Mouse (Mus musculus) MEL (cell line): ENCODE measurements at regions not wholly inside any gene's neighbourhood (a gene's known extent, or its start where the extent isn't known, plus 50 kb on each side); places are given as distances from the start of the nearest gene placed in this dataset.

Experiments
- DNase-seq: peaks from one replicate; pipeline ENCODE4 v3.0.0; 2011; ENCODE audit warnings: low read depth, low spot score
- H3K27ac ChIP-seq: 2 replicates; pipeline ENCODE4 v1.5.1; 2012; ENCODE audit warnings: low read depth, mild to moderate bottlenecking, control low read depth, low read length, moderate library complexity; ENCODE audit not compliant: control insufficient read depth
- H3K27me3 ChIP-seq, 2 experiments: fragments of 150-350 bp in 1 of 2; sonication (generic) in 1 of 2; 2 replicates each; pipeline ENCODE4 v1.6.1; 2012; ENCODE audit warnings: low read length in 2 of 2, mild to moderate bottlenecking in 2 of 2, improper control_type of control experiment in 1 of 2, moderate library complexity in 1 of 2; ENCODE audit not compliant: insufficient read depth in 2 of 2, control insufficient read depth in 1 of 2
- H3K36me3 ChIP-seq, 2 experiments: 2 replicates each; pipeline ENCODE4 v1.6.1; 2012 to 2014; ENCODE audit warnings: low read length in 2 of 2, improper control_type of control experiment in 1 of 2, inconsistent platforms in 1 of 2, mild to moderate bottlenecking in 1 of 2; ENCODE audit not compliant: insufficient read depth in 2 of 2, control insufficient read depth in 1 of 2
- H3K4me1 ChIP-seq, 2 experiments: fragments of 150-350 bp in 1 of 2; sonication (generic) in 1 of 2; 2 replicates each; pipeline ENCODE4 v1.6.1; 2012; ENCODE audit warnings: low read length in 2 of 2, improper control_type of control experiment in 1 of 2, mild to moderate bottlenecking in 1 of 2; ENCODE audit not compliant: insufficient read depth in 2 of 2, control insufficient read depth in 1 of 2
- H3K4me3 ChIP-seq, 2 experiments: fragments of 150-350 bp in 1 of 2; sonication (generic) in 1 of 2; 2 replicates each; pipeline ENCODE4 v1.5.1; 2012; ENCODE audit warnings: low read depth in 2 of 2, low read length in 2 of 2, mild to moderate bottlenecking in 2 of 2, moderate library complexity in 2 of 2, control low read depth in 1 of 2, improper control_type of control experiment in 1 of 2; ENCODE audit not compliant: control insufficient read depth in 1 of 2, insufficient read depth in 1 of 2
- H3K79me2 ChIP-seq: 2 replicates; pipeline ENCODE4 v1.6.1; 2012; ENCODE audit warnings: mild to moderate bottlenecking, low read length, moderate library complexity; ENCODE audit not compliant: control insufficient read depth, poor library complexity, insufficient read depth
- H3K9ac ChIP-seq: 2 replicates; pipeline ENCODE4 v1.6.1; 2012; ENCODE audit warnings: low read depth, mild to moderate bottlenecking, control low read depth, low read length, moderate library complexity; ENCODE audit not compliant: control insufficient read depth, poor library complexity, severe bottlenecking
- H3K9me3 ChIP-seq: fragments of 150-350 bp; sonication (generic); replicated peaks from 2 replicates; pipeline ENCODE4 v1.6.1; 2012; ENCODE audit warnings: mild to moderate bottlenecking, low read length, improper control_type of control experiment, moderate library complexity; ENCODE audit not compliant: insufficient read depth
- CHD1 ChIP-seq: IDR thresholded peaks from 2 replicates; pipeline ENCODE4 v1.6.1; 2012; ENCODE audit warnings: low read depth, mild to moderate bottlenecking, inconsistent platforms, low read length, improper control_type of control experiment
- CTCF ChIP-seq, 3 experiments: IDR thresholded peaks in 2 of 3; conservative IDR thresholded peaks in 1 of 3; 2 replicates each; pipeline ENCODE4 v1.5.1; 2011 to 2012; ENCODE audit warnings: low read length in 3 of 3, low read depth in 2 of 3, mild to moderate bottlenecking in 2 of 3, improper control_type of control experiment in 1 of 3, inconsistent platforms in 1 of 3, mixed read lengths in 1 of 3, moderate library complexity in 1 of 3; ENCODE audit not compliant: control insufficient read depth in 1 of 3, insufficient read depth in 1 of 3, poor library complexity in 1 of 3, severe bottlenecking in 1 of 3
- EP300 ChIP-seq, 2 experiments: IDR thresholded peaks; 2 replicates each; pipeline ENCODE4 v1.6.1; 2011; ENCODE audit warnings: improper control_type of control experiment in 2 of 2, low read length in 2 of 2, low read depth in 1 of 2, mild to moderate bottlenecking in 1 of 2
- ETS1 ChIP-seq: IDR thresholded peaks from 2 replicates; pipeline ENCODE4 v1.6.1; 2012; ENCODE audit warnings: low read depth, mild to moderate bottlenecking, inconsistent platforms, low read length, improper control_type of control experiment, moderate library complexity
- GABPA ChIP-seq: IDR thresholded peaks from 2 replicates; pipeline ENCODE4 v1.6.1; 2012; ENCODE audit warnings: low read depth, mild to moderate bottlenecking, inconsistent platforms, low read length, improper control_type of control experiment, moderate library complexity
- GATA1 ChIP-seq: IDR thresholded peaks from 2 replicates; pipeline ENCODE4 v1.6.1; 2011; ENCODE audit warnings: low read depth, low read length, improper control_type of control experiment
- HCFC1 ChIP-seq: IDR thresholded peaks from 2 replicates; pipeline ENCODE4 v1.6.1; 2012; ENCODE audit warnings: low read depth, mild to moderate bottlenecking, inconsistent platforms, low read length, improper control_type of control experiment, moderate library complexity
- KAT2A ChIP-seq: conservative IDR thresholded peaks from 2 replicates; pipeline ENCODE4 v1.6.1; 2012; ENCODE audit warnings: low read depth, low read length, improper control_type of control experiment, inconsistent platforms
- MAFK ChIP-seq: IDR thresholded peaks from 2 replicates; pipeline ENCODE4 v1.6.1; 2011; ENCODE audit warnings: low read depth, mild to moderate bottlenecking, low read length, improper control_type of control experiment, borderline replicate concordance
- MXI1 ChIP-seq: IDR thresholded peaks from 2 replicates; pipeline ENCODE4 v1.6.1; 2011; ENCODE audit warnings: mild to moderate bottlenecking, low read depth, low read length, improper control_type of control experiment
- MYB ChIP-seq: IDR thresholded peaks from 2 replicates; pipeline ENCODE4 v1.6.1; 2011; ENCODE audit warnings: mild to moderate bottlenecking, low read depth, low read length, improper control_type of control experiment
- MYC ChIP-seq: IDR thresholded peaks from 2 replicates; pipeline ENCODE4 v1.6.1; 2011; ENCODE audit warnings: low read depth, mild to moderate bottlenecking, low read length, improper control_type of control experiment, moderate library complexity
- POLR2A ChIP-seq, 2 experiments: IDR thresholded peaks; 2 replicates each; pipeline ENCODE4 v1.6.1; 2011 to 2012; ENCODE audit warnings: low read length in 2 of 2, mild to moderate bottlenecking in 2 of 2, control low read depth in 1 of 2, improper control_type of control experiment in 1 of 2, low read depth in 1 of 2, moderate library complexity in 1 of 2; ENCODE audit not compliant: control insufficient read depth in 1 of 2, insufficient read depth in 1 of 2, poor library complexity in 1 of 2
- POLR2AphosphoS5 ChIP-seq: IDR thresholded peaks from 2 replicates; pipeline ENCODE4 v1.6.1; 2012; ENCODE audit warnings: low read depth, borderline replicate concordance, mild to moderate bottlenecking, inconsistent platforms, low read length, moderate library complexity, mixed read lengths
- SIN3A ChIP-seq: IDR thresholded peaks from 2 replicates; pipeline ENCODE4 v1.6.1; 2012; ENCODE audit warnings: low read length, improper control_type of control experiment, inconsistent platforms
- TBP ChIP-seq: IDR thresholded peaks from 2 replicates; pipeline ENCODE4 v1.8.0; 2011; ENCODE audit warnings: low read depth, low read length, improper control_type of control experiment
- TCF12 ChIP-seq: IDR thresholded peaks from 2 replicates; pipeline ENCODE4 v1.6.1; 2014; ENCODE audit warnings: low read depth, mild to moderate bottlenecking, inconsistent platforms, low read length, improper control_type of control experiment, moderate library complexity
- UBTF ChIP-seq: IDR thresholded peaks from 2 replicates; pipeline ENCODE4 v1.6.1; 2012; ENCODE audit warnings: low read depth, mild to moderate bottlenecking, inconsistent platforms, low read length, improper control_type of control experiment, moderate library complexity, borderline replicate concordance; ENCODE audit not compliant: insufficient read depth
- USF1 ChIP-seq: IDR thresholded peaks from 2 replicates; pipeline ENCODE4 v1.6.1; 2014; ENCODE audit warnings: low read depth, mild to moderate bottlenecking, inconsistent platforms, low read length, improper control_type of control experiment, moderate library complexity
- ZC3H11A ChIP-seq: IDR thresholded peaks from 2 replicates; pipeline ENCODE4 v1.6.1; 2012; ENCODE audit warnings: low read depth, mild to moderate bottlenecking, inconsistent platforms, low read length, improper control_type of control experiment
- ZKSCAN1 ChIP-seq: IDR thresholded peaks from 2 replicates; pipeline ENCODE4 v1.6.1; 2012; ENCODE audit warnings: low read depth, mild to moderate bottlenecking, inconsistent platforms, low read length, improper control_type of control experiment, moderate library complexity
- ZNF384 ChIP-seq: IDR thresholded peaks from 2 replicates; pipeline ENCODE4 v1.6.1; 2012; ENCODE audit warnings: low read depth, mild to moderate bottlenecking, inconsistent platforms, low read length, improper control_type of control experiment

DNA sequence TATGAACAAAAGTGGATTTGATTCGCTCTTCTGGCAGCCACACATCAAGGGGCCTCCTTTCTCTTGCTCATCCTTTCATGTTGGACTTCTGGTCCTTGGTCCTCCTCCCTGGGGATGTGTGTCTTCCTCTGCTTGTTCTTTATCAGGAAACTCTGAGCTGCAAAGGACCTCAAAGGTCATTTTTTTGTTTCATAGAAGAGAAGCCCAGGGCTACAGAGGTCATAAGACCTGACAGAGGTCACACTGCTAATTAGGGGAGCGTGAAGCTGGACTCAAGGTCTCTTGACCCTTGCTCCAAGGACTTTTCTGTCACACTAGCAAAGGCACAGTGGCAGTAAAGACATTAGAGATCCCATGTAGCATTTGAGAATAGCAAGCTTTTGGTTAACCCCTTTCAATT lies 345.8 kb downstream of the Olfm4 start:
- TF ChIP-seq MXI1 (no peak), USF1 (no peak), KAT2A (no peak), MAFK (no peak), HCFC1 (no peak), POLR2A (IDR thresholded peaks at IDR 0.05; ENCODE audit: control insufficient read depth in 1 of 2, insufficient read depth in 1 of 2, low read depth in 1 of 2, low read length in 2 of 2, poor library complexity in 1 of 2) (no peak), GATA1 (no peak), UBTF (no peak), SIN3A (no peak), POLR2AphosphoS5 (no peak), EP300 (IDR thresholded peaks at IDR 0.05; ENCODE audit: low read depth in 1 of 2, low read length in 2 of 2) (no peak), ETS1 (no peak), MYC (no peak), CHD1 (no peak), MYB (no peak), ZKSCAN1 (no peak), ZC3H11A (no peak), GABPA (no peak)
- H3K9me3 ChIP-seq: no peaks in the 10 kb centered on the region
- no peaks in the 10 kb centered on the region for H3K79me2 ChIP-seq
- no peaks in the 10 kb centered on the region for H3K4me1 ChIP-seq
- H3K4me3 ChIP-seq: no peak overlapping the region
- H3K9ac ChIP-seq: no peak overlapping the region
- no peaks in the 10 kb centered on the region for H3K36me3 ChIP-seq
- H3K27ac ChIP-seq: no peak overlapping the region
- H3K27me3 ChIP-seq: no peaks in the 10 kb centered on the region
- no peak for DNase-seq

DNA sequence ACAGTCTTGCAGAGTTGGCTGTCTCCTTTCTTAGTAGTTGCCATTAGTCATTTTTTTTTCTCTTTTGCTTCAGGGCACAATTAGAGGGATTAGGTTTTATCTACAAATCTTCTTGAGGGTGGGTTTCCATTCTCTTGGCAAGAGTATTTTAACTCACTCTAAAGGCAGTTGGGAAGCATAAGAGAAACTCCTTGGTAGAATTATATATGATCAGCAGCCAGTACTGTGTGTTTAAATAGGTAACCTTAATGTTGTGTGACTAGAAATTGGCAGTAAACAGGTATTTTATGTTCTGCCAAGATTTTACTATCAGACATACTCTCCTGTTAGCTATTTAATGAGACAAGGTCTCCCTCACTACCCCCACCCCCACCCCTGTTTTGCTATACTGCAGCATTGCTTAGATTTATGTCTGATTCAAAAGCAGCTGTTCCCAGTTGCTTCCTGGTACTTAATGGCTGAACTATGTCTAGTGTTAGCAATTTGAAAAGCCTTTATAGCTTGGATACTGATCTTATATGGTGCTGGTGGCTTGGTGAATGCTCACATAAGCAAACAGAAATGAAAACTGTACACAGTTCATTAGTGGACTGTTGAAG lies 378.2 kb downstream of the Olfm4 start:
- Histone ChIP-seq H3K4me1 (no peaks in the 10 kb centered on the region), H3K27me3 (no peaks in the 10 kb centered on the region), H3K9ac (no peak overlapping the region), H3K27ac (no peak overlapping the region), H3K79me2 (no peaks in the 10 kb centered on the region), H3K36me3 (no peaks in the 10 kb centered on the region), H3K4me3 (no peak overlapping the region), H3K9me3 (no peaks in the 10 kb centered on the region)
- TF ChIP-seq GABPA: no peak
- no peak for TF ChIP-seq ZNF384
- no peak for TF ChIP-seq CTCF (IDR thresholded peaks at IDR 0.05 in 2 of 3, conservative IDR thresholded peaks at IDR 0.05 in 1 of 3; ENCODE audit: control insufficient read depth in 1 of 3, insufficient read depth in 1 of 3, low read depth in 2 of 3, low read length in 3 of 3, poor library complexity in 1 of 3, severe bottlenecking in 1 of 3)
- no peak for TF ChIP-seq TBP
- no peak for TF ChIP-seq MAFK
- no peak for TF ChIP-seq ETS1
- no peak for TF ChIP-seq TCF12
- DNase-seq: no peak
